In the genomic region with DNA sequence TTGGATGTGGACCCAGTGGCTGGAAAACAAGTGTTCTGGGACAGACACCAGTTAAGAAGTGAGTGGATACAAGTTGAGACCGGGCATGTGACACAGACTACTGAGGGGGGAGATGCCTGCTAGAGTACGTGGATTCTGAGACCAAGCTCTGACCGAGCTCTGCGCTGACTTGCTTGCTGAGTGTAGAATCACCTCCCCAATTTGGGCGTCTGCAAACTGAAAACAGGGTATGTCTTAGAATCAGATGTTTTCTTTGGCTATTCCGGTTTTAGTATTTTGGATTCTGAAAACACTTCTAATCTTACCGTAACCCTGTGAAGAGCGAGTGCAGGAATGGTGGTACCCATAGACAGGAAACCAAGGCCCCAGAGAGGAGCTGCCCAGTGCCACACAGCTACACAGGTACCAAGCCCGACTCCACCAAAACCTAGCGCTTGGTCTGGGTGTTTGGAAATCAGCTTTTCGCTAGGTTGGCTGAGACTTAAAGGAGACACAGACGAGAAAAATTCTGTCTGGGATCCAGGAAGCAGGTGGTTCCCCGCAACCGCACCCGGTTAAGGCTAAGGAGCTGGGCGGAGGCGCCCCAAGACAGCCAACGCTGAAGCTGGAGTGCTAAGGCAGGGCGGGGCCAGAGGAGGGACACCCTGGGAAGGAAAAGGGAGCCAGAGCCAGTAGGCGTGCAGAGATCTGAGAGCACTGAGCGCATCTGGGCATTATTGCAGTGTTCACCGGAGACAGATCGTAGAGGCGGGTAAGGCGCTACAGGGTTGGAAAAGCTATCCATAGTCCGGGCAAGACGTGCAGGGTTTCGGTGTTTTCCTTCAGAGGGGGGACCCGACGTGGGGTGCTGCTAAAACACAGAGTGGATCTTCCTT, we compare ENCODE assay signal across 8 mouse cellular contexts. TPM values are rescaled to one million over a fixed set of nuclear protein-coding genes. Genes with fewer than 3 reads are reported as not detected.
DNase-seq lines count a peak whose midpoint lies in the region; ATAC-seq and TF ChIP-seq lines count a peak whose summit lies in the region.

No protein-coding gene starts in this region.

- H3K4me1 ChIP-seq in G1E (ENCODE audit: insufficient read depth, low read depth, low read length) = peaks cover 78% of the 10 kb centered on the region
- peaks cover 5% of the 10 kb centered on the region; the same call in 1 of the 2 replicates for H3K4me1 ChIP-seq in hindbrain, embryonic 11.5 days (replicated peaks; ENCODE audit: control insufficient read depth, insufficient read depth, low read length)

- WGBS in hindbrain, embryonic 11.5 days = 9% methylated on average over 30 of the region's 30 CpGs

- H3K9me3 ChIP-seq in G1E (replicated peaks) = no peaks in the 10 kb centered on the region
- H3K9me3 ChIP-seq in hindbrain, embryonic 11.5 days (ENCODE audit: control insufficient read depth, low read length) = no peaks in the 10 kb centered on the region

- peak overlapping the region; percentile 58 for H3K4me2 ChIP-seq in hindbrain, embryonic 11.5 days (replicated peaks; ENCODE audit: low read depth, low read length)

- peak; percentile 84 for ATAC-seq in G1E (ENCODE audit: extremely low read depth, insufficient number of reproducible peaks, low FRiP score, poor library complexity, severe bottlenecking)
- ATAC-seq in hindbrain, embryonic 11.5 days (ENCODE audit: low FRiP score) = no peak

- peak overlapping the region; percentile 74 for H3K4me3 ChIP-seq in G1E (ENCODE audit: low read depth, low read length)
- peak overlapping the region; percentile 32 for H3K4me3 ChIP-seq in hindbrain, embryonic 11.5 days (ENCODE audit: low read depth, low read length)

- no peak overlapping the region for H3K9ac ChIP-seq in hindbrain, embryonic 11.5 days (ENCODE audit: low read depth, low read length)

- H3K27ac ChIP-seq in hindbrain, embryonic 11.5 days (ENCODE audit: low read depth, low read length) = no peak overlapping the region

- peaks cover 33% of the 10 kb centered on the region for H3K36me3 ChIP-seq in G1E (replicated peaks)
- no peaks in the 10 kb centered on the region for H3K36me3 ChIP-seq in hindbrain, embryonic 11.5 days (ENCODE audit: control insufficient read depth, insufficient read depth, low read length)

- H3K27me3 ChIP-seq in G1E (ENCODE audit: insufficient read depth, low read length) = no peaks in the 10 kb centered on the region
- H3K27me3 ChIP-seq in hindbrain, embryonic 11.5 days (ENCODE audit: control insufficient read depth, insufficient read depth, low read length) = peaks cover 27% of the 10 kb centered on the region

- DNase-seq in G1E (ENCODE audit: low spot score) = peak; percentile 70
- DNase-seq in c-Kit-positive CD71-positive TER-119-positive erythroid progenitor cells, embryonic 14.5 days (ENCODE audit: low spot score) = peak; percentile 52
- peak; percentile 15 to 37 for DNase-seq in frontal cortex, postnatal 25 days (ENCODE audit: low spot score in 2 of 2)
- DNase-seq in hindbrain, embryonic 11.5 days (ENCODE audit: low spot score) = peak; percentile 52
- DNase-seq in layer of hippocampus, postnatal 36 days = peak; percentile 19 to 21
- DNase-seq in lung, postnatal 10 days = peak; percentile 74
- peak; percentile 43 for DNase-seq in retina, embryonic 14.5 days (ENCODE audit: low spot score)
- DNase-seq in urinary bladder, postnatal 14 days (ENCODE audit: low spot score) = peak; percentile 64

- no peak for TF ChIP-seq CTCF in G1E (IDR thresholded peaks at IDR 0.05; ENCODE audit: low read depth, low read length)

RNA-seq across cellular contexts. Expression of a gene that starts 2.0 kb away (rescaled TPM):
- total RNA-seq in G1E (2014; fragmentation: Nextera tagmentation) (21.8 and 27.6 TPM in 2 replicates), G1E (2017) (71.8 and 73.8 TPM in 2 replicates)
- 1.5 and 1.6 TPM in 2 replicates for polyA plus RNA-seq in G1E (2012)
- polyA plus RNA-seq in hindbrain, embryonic 11.5 days (2014; fragmentation: Nextera tagmentation; extraction: Ambion mirVana) = 3.4 and 3.9 TPM in 2 replicates
- total RNA-seq in layer of hippocampus, postnatal 36 days (2021) = not detected

RNA-seq across cellular contexts. Expression of a gene that starts 19.2 kb away (rescaled TPM):
- total RNA-seq in G1E (2014; fragmentation: Nextera tagmentation) (8.7 and 11.7 TPM in 2 replicates), G1E (2017) (9.1 and 10.9 TPM in 2 replicates)
- polyA plus RNA-seq in G1E (2012) = 5.5 and 6.2 TPM in 2 replicates
- polyA plus RNA-seq in hindbrain, embryonic 11.5 days (2014; fragmentation: Nextera tagmentation; extraction: Ambion mirVana) = 20.8 and 23.7 TPM in 2 replicates
- 1 to 10 TPM; 5.7 to 7.1 TPM for total RNA-seq in layer of hippocampus, postnatal 36 days (2021)

RNA-seq across cellular contexts. Expression of a gene that starts 48.9 kb away (rescaled TPM):
- total RNA-seq in G1E (2014; fragmentation: Nextera tagmentation) (20.8 and 22.5 TPM in 2 replicates), G1E (2017) (21.0 and 22.6 TPM in 2 replicates)
- 21.3 and 21.6 TPM in 2 replicates for polyA plus RNA-seq in G1E (2012)
- polyA plus RNA-seq in hindbrain, embryonic 11.5 days (2014; fragmentation: Nextera tagmentation; extraction: Ambion mirVana) = 9.1 and 14.9 TPM in 2 replicates
- 100 to 1,000 TPM; 282 to 309 TPM for total RNA-seq in layer of hippocampus, postnatal 36 days (2021)

RNA-seq across cellular contexts. Expression of a gene that starts 56.9 kb away (rescaled TPM):
- 93.4 and 94.5 TPM in 2 replicates for total RNA-seq in G1E (2014; fragmentation: Nextera tagmentation)
- 87.0 and 90.5 TPM in 2 replicates for total RNA-seq in G1E (2017)
- polyA plus RNA-seq in G1E (2012) = 19.0 and 24.4 TPM in 2 replicates
- polyA plus RNA-seq in hindbrain, embryonic 11.5 days (2014; fragmentation: Nextera tagmentation; extraction: Ambion mirVana) = 79.9 and 88.9 TPM in 2 replicates
- total RNA-seq in layer of hippocampus, postnatal 36 days (2021) = 10 to 100 TPM; 32.1 to 33.5 TPM

Comparison
In these comparisons a context has a peak if more than half of its experiments do, and no peak if none do; other contexts are left out.
1. DNase-seq: peak in every context shown above with its lines; median percentile 74 in lung, postnatal 10 days; 70 in G1E; 64 in urinary bladder, postnatal 14 days; 52 in c-Kit-positive CD71-positive TER-119-positive erythroid progenitor cells, embryonic 14.5 days; 52 in hindbrain, embryonic 11.5 days; 43 in retina, embryonic 14.5 days; 26 in frontal cortex, postnatal 25 days; 20 in layer of hippocampus, postnatal 36 days.
2. RNA of a gene that starts 2.0 kb away (total RNA-seq): 21.8 to 73.8 TPM in G1E; not detected in layer of hippocampus, postnatal 36 days; every median in the first group is over 10 times any median in the second.
3. RNA of a gene that starts 48.9 kb away (total RNA-seq): 282 to 309 TPM in layer of hippocampus, postnatal 36 days; 20.8 to 22.6 TPM in G1E; every median in the first group is over 10 times any median in the second.